Mouse (Mus musculus) liver, embryonic 16.5 days (tissue): ENCODE data around the gene Tcp11l2. TPM values are rescaled to one million over a fixed set of nuclear protein-coding genes. Genes with fewer than 3 reads are reported as not detected.

ENCODE experiments used
- ATAC-seq: fragments of 200-750 bp; cut with Nextera tagmentation; 2 replicates; pipeline ENCODE4 v1.8.0; 2017; ENCODE audit warnings: low read depth, mild to moderate bottlenecking, moderate number of reproducible peaks, moderate library complexity
- H3K27ac ChIP-seq: fragments of 300-500 bp; sonication (generic); 2 replicates; pipeline ENCODE4 v1.5.1; 2014; ENCODE audit warnings: mild to moderate bottlenecking, low read length
- H3K27me3 ChIP-seq: fragments of 300-500 bp; sonication (generic); 2 replicates; pipeline ENCODE4 v1.6.1; 2014; ENCODE audit warnings: low read depth, low read length, mixed read lengths; ENCODE audit not compliant: control insufficient read depth, insufficient read depth
- H3K36me3 ChIP-seq: fragments of 300-500 bp; sonication (generic); 2 replicates; pipeline ENCODE4 v1.6.1; 2014; ENCODE audit warnings: mild to moderate bottlenecking; ENCODE audit not compliant: control insufficient read depth, insufficient read depth
- H3K4me1 ChIP-seq: fragments of 300-500 bp; sonication (generic); 2 replicates; pipeline ENCODE4 v1.6.1; 2014; ENCODE audit warnings: low read depth, low read length, mixed read lengths; ENCODE audit not compliant: control insufficient read depth
- H3K4me2 ChIP-seq: fragments of 300-500 bp; sonication (generic); 2 replicates; pipeline ENCODE4 v1.6.1; 2014; ENCODE audit warnings: low read depth, low read length, mixed read lengths
- H3K4me3 ChIP-seq: fragments of 300-500 bp; sonication (generic); 2 replicates; pipeline ENCODE4 v1.5.1; 2014; ENCODE audit warnings: low read depth, mild to moderate bottlenecking, low read length
- H3K9ac ChIP-seq: fragments of 300-500 bp; sonication (generic); 2 replicates; pipeline ENCODE4 v1.6.1; 2014; ENCODE audit warnings: low read depth, low read length
- H3K9me3 ChIP-seq: fragments of 300-500 bp; sonication (generic); replicated peaks from 2 replicates; pipeline ENCODE4 v1.6.1; 2016; ENCODE audit warnings: low read length; ENCODE audit not compliant: control insufficient read depth
- WGBS: fragments of 180-500 bp; shearing (Covaris S2); extraction: QIAGEN DNeasy Blood & Tissue Kit; methylation state at CpG from one replicate; pipeline ENCODE4 v1.1.7; 2014; ENCODE audit not compliant: insufficient replicate concordance; 5-methylcytosine and 5-hydroxymethylcytosine counted together
- polyA plus RNA-seq: library from polyadenylated mRNA; unstranded; fragments of >200 nt; fragmentation: Nextera tagmentation; extraction: Ambion mirVana; gene quantifications from 2 replicates; pipeline ENCODE4 v1.2.1, GENCODE M21; 2015

Gene Tcp11l2
- polyA plus RNA-seq, 1 experiment from 2014 or later: 85.6 TPM

DNA sequence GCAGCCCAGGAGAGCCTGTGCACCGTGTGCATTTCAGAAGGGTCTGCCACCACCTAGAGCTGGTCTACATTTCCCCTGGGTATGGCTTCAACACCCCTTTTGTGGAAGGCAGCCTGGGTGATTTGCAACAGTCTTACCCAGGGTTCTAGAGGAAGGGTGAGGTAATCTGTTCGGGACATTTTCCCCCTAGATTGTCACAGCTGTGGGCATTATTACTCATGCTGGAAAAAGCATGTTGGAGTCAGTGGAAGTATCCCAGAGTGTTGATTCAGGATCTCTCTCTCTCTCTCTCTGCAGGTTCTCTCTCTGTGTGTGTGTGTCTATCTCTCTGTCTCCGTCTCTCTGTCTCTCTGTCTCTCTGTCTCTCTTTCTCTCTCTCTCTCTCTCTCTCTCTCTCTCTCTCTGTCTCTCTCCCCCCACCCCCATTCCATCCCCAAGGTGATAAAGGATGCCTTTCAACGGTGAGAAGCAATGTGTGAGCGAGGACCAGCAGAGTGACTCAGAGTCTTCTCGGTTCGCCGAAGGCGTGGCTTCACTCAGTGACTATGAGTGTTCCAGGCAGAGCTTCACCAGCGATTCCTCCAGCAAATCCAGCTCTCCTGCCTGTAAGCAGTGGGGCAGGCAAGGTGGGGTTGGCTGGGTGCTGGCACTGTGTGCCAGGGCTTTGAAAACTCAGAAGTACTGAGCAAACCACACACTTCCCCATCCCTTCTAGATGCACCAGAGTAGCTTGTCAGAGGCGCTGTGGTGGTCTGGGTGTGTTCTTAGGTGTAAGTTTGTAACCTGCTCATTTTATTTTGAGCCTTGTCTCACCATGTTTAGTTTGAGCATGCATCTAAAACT, 8.2 kb downstream of the Tcp11l2 start:
- Histone ChIP-seq H3K4me3 (no peak overlapping the region), H3K4me1 (peaks cover 1% of the 10 kb centered on the region; the same call in 1 of the 2 replicates), H3K4me2 (no peak overlapping the region), H3K9me3 (no peaks in the 10 kb centered on the region), H3K27me3 (no peaks in the 10 kb centered on the region), H3K9ac (no peak overlapping the region; the same call in 1 of the 2 replicates), H3K27ac (no peak overlapping the region), H3K36me3 (no peaks in the 10 kb centered on the region)
- WGBS: 41% methylated on average over 11 of the region's 11 CpGs
- ATAC-seq: no peak

- no peak overlapping the region for H3K4me2 ChIP-seq
- ATAC-seq: no peak
- H3K4me1 ChIP-seq: no peaks in the 10 kb centered on the region; the same call in 1 of the 2 replicates
- no peak overlapping the region for H3K4me3 ChIP-seq
- no peaks in the 10 kb centered on the region for H3K9me3 ChIP-seq
- WGBS: 42% methylated on average over 2 of the region's 2 CpGs
- H3K36me3 ChIP-seq: no peaks in the 10 kb centered on the region
- no peak overlapping the region for H3K27ac ChIP-seq
- no peaks in the 10 kb centered on the region for H3K27me3 ChIP-seq
- H3K9ac ChIP-seq: no peak overlapping the region; the same call in 1 of the 2 replicates
Measured at GRCm38 (mm10) chr10:84585294-84585650, 8.8 kb downstream of the Tcp11l2 start.

GRCm38 (mm10) chr10:84590956-84591355, 14.5 kb downstream of the Tcp11l2 start:
- H3K4me2 ChIP-seq: no peak overlapping the region
- ATAC-seq: no peak
- H3K36me3 ChIP-seq: peaks cover 19% of the 10 kb centered on the region
- H3K4me1 ChIP-seq: no peaks in the 10 kb centered on the region
- no peak overlapping the region for H3K4me3 ChIP-seq
- no peaks in the 10 kb centered on the region for H3K9me3 ChIP-seq
- no peaks in the 10 kb centered on the region for H3K27me3 ChIP-seq
- WGBS: 72% methylated on average over 14 of the region's 14 CpGs
- H3K9ac ChIP-seq: no peak overlapping the region
- H3K27ac ChIP-seq: no peak overlapping the region

- ATAC-seq: no peak
- 63% methylated on average over 2 of the region's 2 CpGs for WGBS
- H3K36me3 ChIP-seq: peaks cover 19% of the 10 kb centered on the region
Measured at GRCm38 (mm10) chr10:84591640-84592148, 15.3 kb downstream of the Tcp11l2 start.

DNA sequence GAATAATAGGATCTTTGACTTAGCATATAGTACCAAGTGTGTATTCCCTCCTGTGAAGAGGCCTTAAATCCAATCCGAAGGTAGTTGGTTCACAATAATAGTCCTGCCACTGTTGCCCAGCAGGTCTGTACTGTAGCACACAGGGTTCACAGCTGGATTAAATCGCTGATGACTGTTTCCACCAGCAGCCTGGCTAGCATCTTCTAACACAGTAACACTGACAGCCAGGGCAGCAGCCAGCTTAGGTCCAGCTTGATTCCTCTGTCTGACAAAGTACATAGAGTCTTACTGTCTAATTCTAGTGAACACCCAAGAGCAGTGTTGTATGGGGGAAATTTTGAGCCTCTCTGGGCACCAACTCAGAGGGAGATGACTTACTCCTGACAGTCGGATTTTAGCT, 16.3 kb downstream of the Tcp11l2 start:
- Histone ChIP-seq H3K36me3 (peaks cover 19% of the 10 kb centered on the region), H3K4me2 (no peak overlapping the region), H3K4me3 (no peak overlapping the region), H3K4me1 (no peaks in the 10 kb centered on the region), H3K9me3 (no peaks in the 10 kb centered on the region), H3K27ac (no peak overlapping the region), H3K9ac (no peak overlapping the region), H3K27me3 (no peaks in the 10 kb centered on the region)
- WGBS: 56% methylated on average over 3 of the region's 3 CpGs
- ATAC-seq: no peak

More at GRCm38 (mm10) chr10:84591640-84592148, 15.3 kb downstream of the Tcp11l2 start:
- H3K27me3 ChIP-seq: no peaks in the 10 kb centered on the region
- H3K27ac ChIP-seq: no peak overlapping the region
- no peaks in the 10 kb centered on the region for H3K9me3 ChIP-seq
- no peak overlapping the region for H3K4me3 ChIP-seq
- no peak overlapping the region for H3K4me2 ChIP-seq
- H3K9ac ChIP-seq: no peak overlapping the region
- H3K4me1 ChIP-seq: no peaks in the 10 kb centered on the region

GRCm38 (mm10) chr10:84597127-84597785, 20.8 kb downstream of the Tcp11l2 start:
- H3K36me3 ChIP-seq: peaks cover 6% of the 10 kb centered on the region
- WGBS: 45% methylated on average over 3 of the region's 3 CpGs
- no peaks in the 10 kb centered on the region for H3K27me3 ChIP-seq
- no peak overlapping the region for H3K9ac ChIP-seq
- no peak overlapping the region for H3K4me3 ChIP-seq
- H3K4me1 ChIP-seq: no peaks in the 10 kb centered on the region
- ATAC-seq: no peak
- no peak overlapping the region for H3K27ac ChIP-seq
- no peak overlapping the region for H3K4me2 ChIP-seq
- H3K9me3 ChIP-seq: no peaks in the 10 kb centered on the region

GRCm38 (mm10) chr10:84598172-84598571, 21.7 kb downstream of the Tcp11l2 start:
- H3K4me3 ChIP-seq: no peak overlapping the region
- no peak for ATAC-seq

DNA sequence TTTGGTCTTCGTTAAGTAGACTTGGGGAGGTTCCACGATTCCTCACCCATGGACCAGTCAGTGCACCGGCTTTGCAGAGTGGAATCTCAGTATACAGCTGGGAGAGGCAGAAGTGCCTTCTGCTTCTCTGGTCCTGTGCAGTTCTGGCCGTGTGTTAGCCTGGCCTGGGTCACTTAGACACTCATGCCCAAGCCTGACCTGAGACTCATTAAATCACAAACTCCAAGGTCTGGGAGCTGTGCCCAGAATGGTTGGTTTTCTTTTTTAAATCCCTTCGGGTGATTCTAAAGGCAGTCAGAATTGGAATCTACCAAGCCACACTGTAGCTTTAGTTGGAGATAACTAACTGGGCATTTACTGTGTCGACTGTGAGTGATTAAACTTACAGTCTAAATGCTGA, 23.7 kb downstream of the Tcp11l2 start:
- no peak overlapping the region for H3K9ac ChIP-seq
- peaks cover 7% of the 10 kb centered on the region; the same call in 1 of the 2 replicates for H3K36me3 ChIP-seq
- no peak for ATAC-seq
- H3K4me2 ChIP-seq: no peak overlapping the region
- WGBS: 57% methylated on average over 6 of the region's 6 CpGs
- H3K4me3 ChIP-seq: no peak overlapping the region
- H3K27me3 ChIP-seq: no peaks in the 10 kb centered on the region
- H3K4me1 ChIP-seq: no peaks in the 10 kb centered on the region
- H3K27ac ChIP-seq: no peak overlapping the region
- no peaks in the 10 kb centered on the region for H3K9me3 ChIP-seq

More at GRCm38 (mm10) chr10:84598172-84598571, 21.7 kb downstream of the Tcp11l2 start:
- Histone ChIP-seq H3K9ac (no peak overlapping the region), H3K27ac (no peak overlapping the region), H3K36me3 (peaks cover 6% of the 10 kb centered on the region), H3K27me3 (no peaks in the 10 kb centered on the region), H3K4me2 (no peak overlapping the region), H3K4me1 (no peaks in the 10 kb centered on the region), H3K9me3 (no peaks in the 10 kb centered on the region)
- 27% methylated on average over 1 of the region's 1 CpGs for WGBS

DNA sequence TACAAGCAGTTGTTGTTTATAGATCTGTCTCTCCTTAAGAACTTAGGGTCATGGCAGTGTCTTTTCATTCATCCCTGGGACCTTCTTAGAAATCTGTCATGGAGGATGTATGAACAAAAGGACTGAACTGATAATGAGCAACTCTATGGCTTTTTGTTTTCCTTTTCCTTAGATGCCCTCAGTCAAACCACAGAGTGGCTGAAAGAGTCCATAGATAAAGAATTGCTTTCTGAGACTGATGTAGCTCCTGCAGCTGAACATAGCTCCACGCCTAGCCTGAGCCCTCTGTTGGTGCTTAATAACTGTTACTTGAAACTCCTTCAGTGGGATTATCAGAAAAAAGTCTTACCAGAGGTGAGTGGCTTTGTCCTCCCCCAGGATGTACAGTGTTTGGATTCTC, 27.9 kb downstream of the Tcp11l2 start:
- peaks cover 7% of the 10 kb centered on the region for H3K36me3 ChIP-seq
- WGBS: 16% methylated on average over 1 of the region's 1 CpGs
- no peak for ATAC-seq

More for the DNA sequence above, 27.9 kb downstream of the Tcp11l2 start:
- H3K27ac ChIP-seq: no peak overlapping the region
- H3K27me3 ChIP-seq: no peaks in the 10 kb centered on the region
- no peak overlapping the region for H3K9ac ChIP-seq
- H3K9me3 ChIP-seq: no peaks in the 10 kb centered on the region
- H3K4me2 ChIP-seq: no peak overlapping the region
- H3K4me1 ChIP-seq: no peaks in the 10 kb centered on the region
- H3K4me3 ChIP-seq: no peak overlapping the region
